Mouse (Mus musculus) MEL (cell line): ENCODE results near the gene Rtbdn.

Experiments used
- CHD2 ChIP-seq: IDR thresholded peaks from 2 replicates; pipeline ENCODE4 v1.6.1; 2011; ENCODE audit warnings: low read length, improper control_type of control experiment
- CTCF ChIP-seq, 3 experiments: IDR thresholded peaks in 2 of 3; conservative IDR thresholded peaks in 1 of 3; 2 replicates each; pipeline ENCODE4 v1.5.1; 2011 to 2012; ENCODE audit warnings: low read length in 3 of 3, low read depth in 2 of 3, mild to moderate bottlenecking in 2 of 3, improper control_type of control experiment in 1 of 3, inconsistent platforms in 1 of 3, mixed read lengths in 1 of 3, moderate library complexity in 1 of 3; ENCODE audit not compliant: control insufficient read depth in 1 of 3, insufficient read depth in 1 of 3, poor library complexity in 1 of 3, severe bottlenecking in 1 of 3
- E2F4 ChIP-seq: IDR thresholded peaks from 2 replicates; pipeline ENCODE4 v1.6.1; 2011; ENCODE audit warnings: low read depth, low read length, improper control_type of control experiment, borderline replicate concordance
- EP300 ChIP-seq, 2 experiments: IDR thresholded peaks; 2 replicates each; pipeline ENCODE4 v1.6.1; 2011; ENCODE audit warnings: improper control_type of control experiment in 2 of 2, low read length in 2 of 2, low read depth in 1 of 2, mild to moderate bottlenecking in 1 of 2
- HCFC1 ChIP-seq: IDR thresholded peaks from 2 replicates; pipeline ENCODE4 v1.6.1; 2012; ENCODE audit warnings: low read depth, mild to moderate bottlenecking, inconsistent platforms, low read length, improper control_type of control experiment, moderate library complexity
- KAT2A ChIP-seq: conservative IDR thresholded peaks from 2 replicates; pipeline ENCODE4 v1.6.1; 2012; ENCODE audit warnings: low read depth, low read length, improper control_type of control experiment, inconsistent platforms
- POLR2A ChIP-seq, 2 experiments: IDR thresholded peaks; 2 replicates each; pipeline ENCODE4 v1.6.1; 2011 to 2012; ENCODE audit warnings: low read length in 2 of 2, mild to moderate bottlenecking in 2 of 2, control low read depth in 1 of 2, improper control_type of control experiment in 1 of 2, low read depth in 1 of 2, moderate library complexity in 1 of 2; ENCODE audit not compliant: control insufficient read depth in 1 of 2, insufficient read depth in 1 of 2, poor library complexity in 1 of 2
- RAD21 ChIP-seq: IDR thresholded peaks from 2 replicates; pipeline ENCODE4 v1.6.1; 2011; ENCODE audit warnings: mild to moderate bottlenecking, low read depth, low read length, improper control_type of control experiment
- UBTF ChIP-seq: IDR thresholded peaks from 2 replicates; pipeline ENCODE4 v1.6.1; 2012; ENCODE audit warnings: low read depth, mild to moderate bottlenecking, inconsistent platforms, low read length, improper control_type of control experiment, moderate library complexity, borderline replicate concordance; ENCODE audit not compliant: insufficient read depth
- USF1 ChIP-seq: IDR thresholded peaks from 2 replicates; pipeline ENCODE4 v1.6.1; 2014; ENCODE audit warnings: low read depth, mild to moderate bottlenecking, inconsistent platforms, low read length, improper control_type of control experiment, moderate library complexity
- USF2 ChIP-seq, 2 experiments: IDR thresholded peaks; 2 replicates each; pipeline ENCODE4 v1.6.1; 2011 to 2012; ENCODE audit warnings: improper control_type of control experiment in 2 of 2, low read length in 2 of 2, borderline replicate concordance in 1 of 2, inconsistent platforms in 1 of 2, low read depth in 1 of 2, mild to moderate bottlenecking in 1 of 2; ENCODE audit not compliant: insufficient read depth in 1 of 2
- ZC3H11A ChIP-seq: IDR thresholded peaks from 2 replicates; pipeline ENCODE4 v1.6.1; 2012; ENCODE audit warnings: low read depth, mild to moderate bottlenecking, inconsistent platforms, low read length, improper control_type of control experiment

DNA sequence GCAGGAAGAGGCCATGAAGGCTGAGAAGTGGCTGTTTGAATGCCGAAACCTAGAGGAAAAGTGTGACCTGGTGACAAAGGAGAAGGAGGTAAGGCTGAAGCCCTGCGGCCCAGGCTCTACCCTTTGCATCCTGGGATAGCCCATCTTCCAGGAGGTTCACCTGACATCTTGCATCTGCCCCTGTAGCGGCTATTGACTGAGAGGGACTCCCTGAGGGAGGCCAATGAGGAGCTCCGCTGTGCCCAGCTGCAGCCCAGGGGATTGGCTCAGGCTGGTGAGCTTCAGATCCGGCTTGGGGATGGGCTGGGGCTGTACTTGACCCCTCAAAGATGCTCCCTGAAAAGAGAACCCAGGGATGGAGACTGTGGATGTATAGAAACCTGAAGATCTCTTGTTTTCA, 50.2 kb downstream of the Rtbdn start:
- TF ChIP-seq E2F4 (no peak), POLR2A (IDR thresholded peaks at IDR 0.05; ENCODE audit: control insufficient read depth in 1 of 2, insufficient read depth in 1 of 2, low read depth in 1 of 2, low read length in 2 of 2, poor library complexity in 1 of 2) (no peak), CTCF (IDR thresholded peaks at IDR 0.05 in 2 of 3, conservative IDR thresholded peaks at IDR 0.05 in 1 of 3; ENCODE audit: control insufficient read depth in 1 of 3, insufficient read depth in 1 of 3, low read depth in 2 of 3, low read length in 3 of 3, poor library complexity in 1 of 3, severe bottlenecking in 1 of 3) (no peak), KAT2A (no peak), RAD21 (no peak), EP300 (IDR thresholded peaks at IDR 0.05; ENCODE audit: low read depth in 1 of 2, low read length in 2 of 2) (no peak), USF2 (IDR thresholded peaks at IDR 0.05; ENCODE audit: borderline replicate concordance in 1 of 2, insufficient read depth in 1 of 2, low read depth in 1 of 2, low read length in 2 of 2) (no peak), USF1 (no peak), HCFC1 (no peak), UBTF (no peak), CHD2 (no peak), ZC3H11A (no peak)
